Mouse (Mus musculus): ENCODE results near the gene Lrrfip2.

GRCm38 (mm10) chr9:111210412-111210811 lies 93.0 kb downstream of the Lrrfip2 start:
- TF ChIP-seq CHD2 (IDR thresholded peaks at IDR 0.05; ENCODE audit: low read depth, low read length) (no peak), ZC3H11A (IDR thresholded peaks at IDR 0.05; ENCODE audit: borderline replicate concordance, low read depth, low read length) (no peak), MAFK (IDR thresholded peaks at IDR 0.05; ENCODE audit: insufficient read depth, low read depth, low read length) (no peak), HCFC1 (IDR thresholded peaks at IDR 0.05; ENCODE audit: borderline replicate concordance, insufficient read depth, low read length) (no peak), ZNF384 (IDR thresholded peaks at IDR 0.05; ENCODE audit: low read depth, low read length) (no peak)
